Mouse (Mus musculus) myocyte (in vitro differentiated cells): Measurements from ENCODE around the gene Vrk3.

Experiments used
- CEBPB ChIP-seq: IDR thresholded peaks from 2 replicates; pipeline ENCODE4 v1.6.1; 2011; ENCODE audit warnings: mild to moderate bottlenecking, moderate library complexity; ENCODE audit not compliant: poor library complexity, insufficient read depth, severe bottlenecking
- E2F4 ChIP-seq: IDR thresholded peaks from one replicate; pipeline ENCODE4 v1.6.1; 2011; ENCODE audit warnings: mild to moderate bottlenecking, control low read depth, moderate library complexity; ENCODE audit not compliant: insufficient read depth
- MAX ChIP-seq: IDR thresholded peaks from one replicate; pipeline ENCODE4 v1.6.1; 2011; ENCODE audit warnings: low read depth, mild to moderate bottlenecking, control low read depth
- MYOD1 ChIP-seq, 3 experiments: IDR thresholded peaks; one replicate each; pipeline ENCODE4 v1.6.1; 2011; ENCODE audit warnings: control low read depth in 2 of 3, low read depth in 2 of 3, mild to moderate bottlenecking in 2 of 3, moderate library complexity in 1 of 3; ENCODE audit not compliant: insufficient read length in 2 of 3, control insufficient read depth in 1 of 3
- MYOG ChIP-seq, 3 experiments: IDR thresholded peaks; one replicate each; pipeline ENCODE4 v1.6.1; 2011; ENCODE audit warnings: control low read depth in 2 of 3, low read depth in 2 of 3, mild to moderate bottlenecking in 2 of 3; ENCODE audit not compliant: insufficient read length in 2 of 3, control insufficient read depth in 1 of 3, insufficient read depth in 1 of 3
- POLR2A ChIP-seq: IDR thresholded peaks from one replicate; pipeline ENCODE4 v1.6.1; 2011; ENCODE audit warnings: low read depth, mild to moderate bottlenecking, control low read depth, moderate library complexity; ENCODE audit not compliant: insufficient read length
- REST ChIP-seq: IDR thresholded peaks from one replicate; pipeline ENCODE4 v1.6.1; 2011; ENCODE audit warnings: mild to moderate bottlenecking, control low read depth, moderate library complexity; ENCODE audit not compliant: insufficient read depth, insufficient read length
- SRF ChIP-seq: IDR thresholded peaks from one replicate; pipeline ENCODE4 v1.6.1; 2011; ENCODE audit warnings: low read depth; ENCODE audit not compliant: control insufficient read depth, insufficient read length
- USF1 ChIP-seq: IDR thresholded peaks from one replicate; pipeline ENCODE4 v1.6.1; 2011; ENCODE audit warnings: low read depth, mild to moderate bottlenecking, control low read depth, moderate library complexity

DNA sequence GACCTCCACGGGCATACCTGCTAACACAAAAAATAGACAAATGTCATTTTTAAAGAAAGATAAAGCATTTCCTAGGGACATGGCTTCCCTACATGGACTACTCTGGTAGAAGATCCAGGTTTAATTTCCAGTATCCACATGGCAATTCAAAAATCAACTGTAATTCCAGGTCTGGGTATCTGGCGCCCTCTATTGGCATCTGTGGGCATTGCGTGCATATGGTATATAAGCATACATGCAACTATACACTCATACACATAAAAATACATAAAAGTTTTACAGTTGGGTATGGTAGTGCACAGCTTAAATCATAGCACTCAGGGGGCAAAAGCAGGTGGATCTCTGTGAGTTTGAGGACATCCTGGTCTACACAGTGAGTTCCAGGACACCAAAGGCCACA lies 43.9 kb upstream of the Vrk3 start:
- TF ChIP-seq MAX = no peak
- TF ChIP-seq POLR2A = no peak
- TF ChIP-seq CEBPB = no peak
- no peak for TF ChIP-seq SRF
- no peak for TF ChIP-seq USF1
- TF ChIP-seq MYOD1 (IDR thresholded peaks at IDR 0.05; ENCODE audit: control insufficient read depth in 1 of 3, insufficient read length in 2 of 3, low read depth in 2 of 3) = no peak
- TF ChIP-seq MYOG (IDR thresholded peaks at IDR 0.05; ENCODE audit: control insufficient read depth in 1 of 3, insufficient read depth in 1 of 3, insufficient read length in 2 of 3, low read depth in 2 of 3) = no peak
- TF ChIP-seq E2F4 = no peak
- TF ChIP-seq REST = no peak
